Mouse (Mus musculus) lung, adult 2 months (tissue): ENCODE measurements at regions not wholly inside any gene's neighbourhood (a gene's known extent, or its start where the extent isn't known, plus 50 kb on each side); places are given as distances from the start of the nearest gene placed in this dataset.

ENCODE experiments used
- CTCF ChIP-seq: fragments of 200-500 bp; IDR thresholded peaks from 2 replicates; pipeline ENCODE4 v1.5.1; 2011; ENCODE audit warnings: mild to moderate bottlenecking, low read length, control low read depth; ENCODE audit not compliant: insufficient read depth
- POLR2A ChIP-seq: fragments of 200-500 bp; IDR thresholded peaks from 2 replicates; pipeline ENCODE4 v1.6.1; 2011; ENCODE audit warnings: low read depth, mild to moderate bottlenecking, control low read depth, low read length, borderline replicate concordance; ENCODE audit errors: extremely low read depth

DNA sequence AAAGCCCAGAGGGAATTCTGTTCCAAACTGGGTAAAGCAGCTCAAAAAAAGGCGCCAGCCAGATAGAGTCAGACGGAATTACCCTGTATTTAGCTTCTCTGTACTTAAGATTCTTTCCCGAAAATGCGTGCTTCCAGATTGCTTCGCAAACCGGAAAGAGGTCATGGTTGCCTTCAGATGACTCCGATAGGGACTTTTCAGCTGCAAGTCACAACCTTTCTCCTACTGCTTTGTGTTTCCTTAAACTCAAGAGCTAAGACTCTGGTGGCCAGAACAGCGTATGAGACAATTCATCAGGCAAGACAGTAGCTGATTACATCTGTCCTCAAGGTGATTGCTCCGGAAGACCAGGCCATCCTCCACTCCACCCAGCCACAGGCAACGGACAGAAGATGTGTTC, 53.8 kb upstream of the Hif1a start:
- TF ChIP-seq CTCF, result no peak
- no peak for TF ChIP-seq POLR2A
